Mouse (Mus musculus) monocyte, adult 59 days (primary cell): ENCODE data around the gene Lefty2. TPM values are rescaled to one million over a fixed set of nuclear protein-coding genes. Genes with fewer than 3 reads are reported as not detected.

ENCODE experiments used
- total RNA-seq, 2 experiments: library from RNA; stranded (reverse); gene quantifications; one replicate each; pipeline ENCODE4 v1.2.4; 2023

Gene Lefty2
- not detected for total RNA-seq

DNA sequence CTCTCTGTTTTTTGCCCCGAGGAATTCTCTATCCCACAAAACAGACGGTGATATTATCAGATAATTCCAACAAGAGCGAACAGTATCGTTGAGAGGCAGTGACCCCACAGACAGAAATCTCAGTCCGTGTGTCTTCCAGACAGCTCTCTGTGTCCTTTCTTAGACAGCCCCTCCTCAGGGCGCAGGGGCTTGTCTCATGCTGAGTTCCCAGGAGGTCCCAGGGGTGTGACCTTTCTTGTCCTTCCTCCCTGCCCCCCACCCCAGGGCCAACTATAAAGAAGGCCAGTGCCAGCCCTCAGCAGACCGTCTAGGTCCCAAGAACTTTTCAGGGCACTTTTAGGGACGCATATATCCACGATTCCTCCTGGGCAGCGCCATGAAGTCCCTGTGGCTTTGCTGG, at the start of gene Lefty2:
TSS of gene Lefty2 (plus strand) at position 301 of the 400 bp plus-strand sequence.

DNA sequence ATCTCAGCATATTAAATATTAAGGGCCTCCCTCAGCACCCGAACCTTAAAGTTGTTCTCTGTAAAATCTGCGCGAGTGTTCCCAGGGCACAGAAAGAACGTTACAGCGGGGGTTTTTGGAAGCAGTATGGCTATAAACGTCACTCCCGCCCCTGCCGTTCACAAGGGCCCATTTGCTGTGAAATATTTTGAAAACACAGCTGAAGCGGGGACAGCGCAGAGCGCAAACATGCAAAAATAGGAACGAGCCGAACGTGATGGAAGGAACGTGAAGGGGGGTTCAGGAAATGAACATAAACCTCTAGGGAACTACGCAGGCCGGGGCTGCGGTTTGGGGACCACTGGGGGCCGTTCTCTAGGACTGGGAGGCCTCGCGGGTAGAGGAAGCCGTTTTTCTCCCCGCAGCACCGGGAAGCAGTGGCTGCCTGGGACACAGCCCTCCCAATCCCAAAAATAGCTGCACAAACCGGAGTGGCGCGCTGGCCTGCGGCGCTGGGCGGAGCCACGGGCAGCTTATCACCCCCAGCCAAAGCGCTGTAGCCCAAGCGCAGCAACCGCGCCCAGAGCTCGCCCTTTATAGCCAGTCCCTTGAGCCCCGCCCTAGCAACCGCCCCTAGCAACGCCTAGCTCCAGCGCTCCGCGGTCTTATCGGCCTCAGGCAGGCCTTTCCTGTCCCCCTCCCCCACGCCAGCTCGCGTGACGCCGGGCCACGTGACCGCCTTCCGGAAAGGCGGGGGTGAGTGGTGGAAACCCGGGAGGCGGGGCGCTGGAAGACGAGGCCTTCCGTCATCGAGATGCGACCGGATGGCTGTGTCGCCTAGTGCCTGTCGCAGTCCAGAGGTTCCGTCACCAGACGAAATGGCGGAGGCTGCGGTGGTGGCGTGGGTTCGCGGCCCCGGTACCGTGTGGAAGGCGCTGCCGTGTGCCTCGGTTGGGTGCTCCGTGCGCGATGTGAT, 42.3 kb upstream of the Lefty2 start, which contains the start of gene Sde2:
TSS of gene Sde2 (plus strand) at position 812 of the 955 bp plus-strand sequence.

DNA sequence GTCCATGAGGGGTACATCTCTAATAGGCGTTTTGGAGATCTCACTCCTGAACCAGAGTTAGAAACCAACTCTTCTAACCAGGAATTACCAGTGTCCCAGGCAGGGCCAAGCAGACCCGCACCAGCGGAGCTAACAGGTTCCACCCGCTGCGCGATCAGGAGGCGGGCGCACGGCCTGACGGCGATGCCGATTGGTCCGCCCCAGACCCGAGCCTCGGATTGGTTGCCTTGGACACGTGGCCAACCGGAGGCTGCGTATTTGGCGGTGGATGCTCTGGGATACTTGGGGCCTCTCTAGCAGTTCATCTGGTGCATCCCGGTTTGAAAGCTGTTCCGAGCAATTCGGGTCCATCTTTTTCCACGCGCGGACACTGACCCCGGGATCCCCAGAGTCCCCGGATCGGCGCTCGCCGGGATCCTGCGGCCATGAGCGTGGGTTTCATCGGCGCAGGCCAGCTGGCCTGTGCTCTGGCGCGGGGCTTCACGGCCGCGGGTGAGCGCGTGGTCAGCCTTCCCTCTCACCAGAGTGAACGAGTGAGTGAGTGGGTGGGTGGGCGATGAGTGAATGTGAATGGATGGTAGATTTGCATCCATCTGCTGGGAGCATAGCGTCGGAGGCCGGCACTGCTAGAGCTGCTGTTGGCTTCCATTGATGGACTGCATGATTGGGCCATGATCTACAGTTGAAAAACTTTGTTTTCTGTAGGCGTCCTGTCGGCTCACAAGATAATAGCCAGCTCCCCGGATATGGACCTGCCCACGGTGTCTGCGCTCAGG, 11.3 kb downstream of the Lefty2 start, which contains the start of gene Pycr2:
TSS of gene Pycr2 (plus strand) at position 255 of the 776 bp plus-strand sequence.

DNA sequence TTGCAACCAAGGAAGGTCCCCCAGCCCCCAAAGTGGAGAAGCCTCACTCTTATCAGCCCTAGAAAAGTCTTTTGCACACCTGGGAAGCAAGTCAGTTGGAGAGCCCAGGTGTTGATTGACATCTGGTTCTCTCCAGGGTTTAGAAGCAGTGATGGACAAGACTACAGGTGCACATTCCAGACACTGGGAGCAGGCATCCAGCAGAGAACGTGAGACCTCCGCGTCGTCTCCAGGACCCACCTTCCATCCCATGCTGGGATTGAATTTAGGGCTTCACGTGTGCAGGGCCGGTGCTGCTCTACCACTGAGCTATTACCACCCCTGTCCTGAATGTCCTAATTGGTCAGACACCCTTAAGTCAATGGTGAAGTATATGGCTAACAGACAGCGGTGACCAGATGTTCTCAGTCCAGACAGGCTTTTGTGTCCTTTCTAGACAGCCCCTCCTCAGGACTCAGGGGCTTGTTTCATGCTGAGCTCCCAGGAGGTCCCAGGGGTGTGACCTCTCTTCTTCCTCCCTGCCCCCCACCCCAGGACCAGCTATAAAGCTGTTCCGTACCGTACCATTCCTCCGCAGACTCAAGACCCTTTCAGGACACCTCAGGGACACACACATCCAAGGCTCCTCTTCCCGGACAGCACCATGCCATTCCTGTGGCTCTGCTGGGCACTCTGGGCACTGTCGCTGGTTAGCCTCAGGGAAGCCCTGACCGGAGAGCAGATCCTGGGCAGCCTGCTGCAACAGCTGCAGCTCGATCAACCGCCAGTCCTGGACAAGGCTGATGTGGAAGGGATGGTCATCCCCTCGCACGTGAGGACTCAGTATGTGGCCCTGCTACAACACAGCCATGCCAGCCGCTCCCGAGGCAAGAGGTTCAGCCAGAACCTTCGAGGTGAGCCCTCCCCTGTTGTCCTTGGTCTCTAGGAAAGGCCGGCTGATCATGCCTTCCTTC, 41.8 kb downstream of the Lefty2 start, which contains the start of gene Lefty1:
TSS of gene Lefty1 (plus strand) at position 556 of the 953 bp plus-strand sequence.

DNA sequence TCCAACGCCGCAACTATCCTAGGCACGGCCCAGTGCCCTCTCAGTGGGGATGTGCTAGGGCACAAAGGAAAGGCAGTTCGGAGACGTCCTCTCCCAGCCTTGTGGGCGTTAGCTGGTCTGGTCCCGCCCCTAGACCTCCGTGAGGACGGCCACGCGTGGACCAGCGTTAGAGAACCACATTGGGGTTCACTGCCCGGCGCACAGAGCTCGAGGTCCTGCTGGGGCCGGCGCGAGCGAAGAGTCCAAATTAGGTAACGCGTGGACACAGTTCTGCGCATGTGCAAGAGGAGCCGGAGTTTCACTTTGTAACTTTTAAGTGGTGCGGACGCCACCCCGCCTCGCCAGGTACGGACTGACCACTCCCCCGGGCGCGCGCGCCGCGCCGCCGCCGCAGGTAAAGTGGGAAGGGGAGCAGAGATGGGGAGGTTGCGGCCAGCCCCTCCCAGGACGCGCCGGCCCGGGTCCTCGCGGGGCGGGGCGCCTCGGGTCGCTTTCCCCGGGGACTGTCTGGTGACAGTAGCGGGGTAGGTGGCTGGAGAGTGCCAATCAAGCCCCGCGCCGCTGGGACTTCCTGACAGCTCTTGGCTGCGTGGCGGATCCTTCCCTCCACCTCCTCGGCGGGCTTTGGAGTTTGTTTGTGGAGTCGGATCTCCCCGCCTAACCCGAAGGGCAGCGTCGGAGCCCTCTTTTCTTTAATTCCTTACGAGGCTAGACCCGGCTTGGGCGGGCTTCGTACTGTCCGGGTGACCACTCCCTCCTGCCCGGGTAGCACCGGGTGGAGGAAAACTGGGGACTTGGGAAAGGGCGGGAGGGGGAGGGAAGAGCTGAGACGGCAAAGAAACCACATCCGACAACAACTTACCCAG, 49.5 kb downstream of the Lefty2 start, which contains the start of gene Tmem63a:
TSS of gene Tmem63a (plus strand) at position 179 of the 866 bp plus-strand sequence.

Other genes with a start within 250 kb of the Lefty2 start
- not detected for gene Mixl1, start 196.1 kb upstream of the Lefty2 start, total RNA-seq
- 10 to 100 TPM; 40.8 to 42.4 TPM for gene Acbd3, start 167.1 kb upstream of the Lefty2 start, total RNA-seq
- 1,000 to 10,000 TPM; 1,677 to 1,772 TPM for gene H3f3a, start 79.2 kb upstream of the Lefty2 start, total RNA-seq
- 10 to 100 TPM; 60.1 to 61.2 TPM for gene Sde2, start 42.0 kb upstream of the Lefty2 start, total RNA-seq
- 10 to 100 TPM; 17.2 to 18.5 TPM for gene Pycr2, start 11.2 kb downstream of the Lefty2 start, total RNA-seq
- gene Lefty1, start 41.9 kb downstream of the Lefty2 start, total RNA-seq: 1 to 10 TPM in 1 of 2 experiments, under 1 TPM in 1; 0.79 to 1.1 TPM
- gene Tmem63a, start 49.2 kb downstream of the Lefty2 start, total RNA-seq: 10 to 100 TPM; 35.2 to 39.9 TPM
- gene Ephx1, start 127.8 kb downstream of the Lefty2 start, total RNA-seq: 10 to 100 TPM; 22.5 to 26.0 TPM
- not detected for gene 9130409I23Rik, start 158.1 kb downstream of the Lefty2 start, total RNA-seq